Mouse (Mus musculus) layer of hippocampus, postnatal 10 days (tissue): ENCODE data around the gene Glrx. TPM values are rescaled to one million over a fixed set of nuclear protein-coding genes. Genes with fewer than 3 reads are reported as not detected.

ENCODE experiments used
- DNase-seq, 2 experiments: peaks; one replicate each; pipeline ENCODE4 v3.0.0; 2021; ENCODE audit warnings: low spot score in 2 of 2
- total RNA-seq, 2 experiments: library from RNA; stranded (reverse); gene quantifications; 2 replicates each; pipeline ENCODE4 v1.2.3; 2021

Glrx gene
- total RNA-seq, 2 experiments from 2014 or later = 63.4 to 72.9 TPM

DNA sequence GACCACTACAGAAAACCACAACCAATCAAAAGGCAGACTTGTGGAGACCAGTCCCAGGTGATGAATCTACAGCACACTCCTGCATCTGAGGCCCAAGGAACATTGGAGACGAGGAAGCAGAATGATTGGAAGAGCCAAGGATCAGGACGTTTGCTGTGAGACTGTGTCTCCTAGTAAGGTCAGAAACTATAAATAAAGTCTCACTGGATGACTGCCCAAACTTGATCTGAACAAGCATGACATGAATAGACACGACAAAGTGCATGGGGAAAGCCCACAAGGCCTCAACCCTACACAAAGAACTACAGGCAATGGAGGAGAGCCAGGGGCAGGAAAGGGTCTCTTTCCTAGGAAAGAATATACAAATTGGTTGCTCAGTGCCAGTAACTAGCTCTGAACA lies 44.1 kb downstream of the Glrx start:
- no peak for DNase-seq

DNA sequence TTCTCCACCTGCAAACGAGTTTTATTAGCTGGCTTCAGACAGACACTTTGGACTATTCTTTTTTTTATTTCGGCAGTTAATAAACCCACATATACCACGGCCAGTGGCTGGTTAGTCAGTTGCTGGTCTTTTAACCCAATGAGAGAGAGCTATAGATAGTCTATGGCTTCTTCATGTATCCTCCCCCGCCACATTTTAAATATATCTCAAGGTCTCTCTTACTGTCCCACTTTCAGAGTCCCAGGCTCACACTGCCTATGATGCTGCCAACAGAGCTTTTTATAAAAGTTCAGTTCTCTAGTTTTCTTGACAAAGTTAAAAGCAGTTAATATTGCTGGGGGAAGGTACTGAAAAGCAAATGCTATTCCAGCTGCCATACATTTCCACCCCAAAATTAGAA lies 52.2 kb downstream of the Glrx start:
- no peak for DNase-seq

DNA sequence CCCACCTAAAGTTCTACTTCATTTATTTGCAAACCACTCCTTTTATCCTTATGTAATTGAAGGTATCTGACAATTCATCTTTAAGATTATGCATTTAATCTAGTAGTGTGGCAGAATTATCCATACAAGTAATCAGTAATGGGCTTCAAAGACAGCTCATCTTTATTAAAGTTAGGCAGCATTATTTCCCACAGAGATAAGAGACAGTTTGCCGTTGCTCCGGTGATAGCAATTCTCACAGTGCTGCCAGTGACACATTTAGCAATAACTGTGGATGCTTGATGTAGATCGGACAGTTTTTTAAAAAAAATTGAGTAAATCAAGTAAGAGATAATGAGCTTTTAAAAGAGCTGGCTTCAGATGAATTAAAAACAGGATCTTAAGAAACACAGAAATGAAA lies 52.6 kb downstream of the Glrx start:
- DNase-seq = no peak

DNA sequence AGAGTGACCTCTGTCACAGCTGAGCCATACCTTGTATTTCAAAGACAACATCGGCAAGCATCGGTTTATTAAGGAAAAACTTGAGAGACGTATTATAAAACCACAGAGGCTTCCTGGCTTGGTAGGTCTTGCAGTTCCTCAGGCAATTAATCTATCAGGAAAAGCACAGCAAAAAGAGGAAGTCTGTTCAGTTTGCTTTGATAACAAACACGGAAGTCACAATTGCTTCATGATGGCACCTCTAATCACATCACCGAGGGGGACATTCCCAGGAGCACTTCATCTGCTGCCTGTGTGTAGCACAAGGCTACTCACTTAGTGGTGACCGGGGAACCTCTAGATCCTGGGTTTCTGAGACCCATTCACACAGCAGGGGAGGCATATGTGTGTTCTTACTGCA lies 53.2 kb downstream of the Glrx start:
- DNase-seq = no peak

Other genes starting within 250 kb of the Glrx start
- gene Ell2, start 133.1 kb upstream of the Glrx start, total RNA-seq = 10 to 100 TPM; 18.3 to 26.1 TPM
- 10 to 100 TPM; 24.9 to 26.0 TPM for gene Rhobtb3, start 104.1 kb downstream of the Glrx start, total RNA-seq
- gene Spata9, start 127.3 kb downstream of the Glrx start, total RNA-seq = under 1 TPM; 0.51 to 0.62 TPM
- 10 to 100 TPM; 19.7 to 20.4 TPM for gene Rfesd, start 178.9 kb downstream of the Glrx start, total RNA-seq
- gene Gpr150, start 217.1 kb downstream of the Glrx start, total RNA-seq = 1 to 10 TPM; 4.5 to 4.7 TPM